Mouse (Mus musculus) gastrocnemius, adult 2 months (tissue): ENCODE results near the gene Armc12. TPM values are rescaled to one million over a fixed set of nuclear protein-coding genes. Genes with fewer than 3 reads are reported as not detected.
A peak's percentile ranks its signal among the peaks of the same experiment; 100 is the strongest.

Experiments used
- DNase-seq: peaks from one replicate; pipeline ENCODE4 v3.0.0; 2022
- H3K27ac ChIP-seq: fragments of 200-600 bp; 2 replicates; pipeline ENCODE4 v1.8.1; 2022; ENCODE audit warnings: mild to moderate bottlenecking
- H3K4me3 ChIP-seq: fragments of 200-600 bp; 2 replicates; pipeline ENCODE4 v1.8.1; 2022; ENCODE audit warnings: mild to moderate bottlenecking, moderate library complexity
- CTCF ChIP-seq: fragments of 200-600 bp; IDR thresholded peaks from 2 replicates; pipeline ENCODE4 v1.8.1; 2022; ENCODE audit warnings: antibody characterized with exemption, mild to moderate bottlenecking, moderate library complexity
- intact Hi-C: fragments of 180-260 bp; cut with DNase I; formaldehyde crosslinking; loops from one replicate; pipeline ENCODE4 v1.15.1; 2025
- microRNA-seq: library from miRNA; unstranded; fragments of <30 nt; microRNA quantifications from one replicate; pipeline ENCODE4 v1.2.0, GENCODE M21; 2021
- total RNA-seq, 2 experiments: library from RNA; stranded (reverse); gene quantifications; 2 replicates each; pipeline ENCODE4 v1.2.3; 2021

Armc12 gene
- total RNA-seq, 2 experiments from 2014 or later = not detected

DNA sequence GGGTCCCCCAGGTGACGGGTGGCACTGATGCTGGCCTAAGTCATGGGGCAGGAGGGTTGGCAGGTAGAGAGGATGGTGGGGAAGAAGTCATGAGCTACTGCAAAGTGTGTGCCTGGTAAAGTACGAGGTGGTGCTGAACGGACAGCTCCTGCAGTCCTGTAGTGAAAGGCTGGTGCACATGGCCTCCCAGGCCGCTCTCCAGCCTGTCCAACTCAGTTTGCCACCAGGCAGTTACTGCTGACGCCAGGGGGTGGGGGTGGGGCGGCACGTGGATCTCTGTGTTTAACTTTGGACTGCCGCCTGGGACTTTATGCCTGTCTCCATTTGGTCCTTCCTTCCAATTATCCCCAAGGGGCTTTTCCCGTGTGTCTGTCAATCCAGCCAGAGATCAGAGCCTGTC is 49.8 kb downstream of the Armc12 start:
- no peak overlapping the region for H3K27ac ChIP-seq
- intact Hi-C loops = no loop called here
- TF ChIP-seq CTCF = no peak
- DNase-seq = peak; percentile 63
- no peak overlapping the region for H3K4me3 ChIP-seq

GRCm38 (mm10) chr17:28581056-28581455 is 50.5 kb downstream of the Armc12 start:
- DNase-seq = no peak
- intact Hi-C loops = no loop called here
- Histone ChIP-seq H3K27ac (no peak overlapping the region), H3K4me3 (no peak overlapping the region)
- TF ChIP-seq CTCF = no peak

- DNase-seq = no peak
- no peak for TF ChIP-seq CTCF
- H3K27ac ChIP-seq = no peak overlapping the region
- no peak overlapping the region for H3K4me3 ChIP-seq
- intact Hi-C loops = no loop called here
Measured at GRCm38 (mm10) chr17:28586509-28586908, 55.9 kb downstream of the Armc12 start.

- intact Hi-C loops = no loop called here
- H3K27ac ChIP-seq = no peak overlapping the region
- no peak for TF ChIP-seq CTCF
- no peak overlapping the region for H3K4me3 ChIP-seq
- no peak for DNase-seq
Measured at GRCm38 (mm10) chr17:28588591-28588990, 58.0 kb downstream of the Armc12 start.

Small RNA genes within 50 kb of the gene (microRNA-seq; reads per million reads assigned to microRNA genes)
- gene Gm25195 (not detected), gene Mir6969 (not detected)

Other genes with a start within 250 kb of the Armc12 start
- gene Fance, start 217.3 kb upstream of the Armc12 start, total RNA-seq = 10 to 100 TPM in 1 of 2 experiments, 1 to 10 TPM in 1; 9.4 to 11.2 TPM
- 100 to 1,000 TPM; 382 to 410 TPM for gene Rpl10a, start 202.3 kb upstream of the Armc12 start, total RNA-seq
- 1 to 10 TPM; 6.9 to 7.4 TPM for gene Tead3, start 180.0 kb upstream of the Armc12 start, total RNA-seq
- gene Tulp1, start 165.6 kb upstream of the Armc12 start, total RNA-seq = not detected
- gene Fkbp5, start 13.3 kb upstream of the Armc12 start, total RNA-seq = 100 to 1,000 TPM; 106 to 153 TPM
- gene Clpsl2, start 18.6 kb downstream of the Armc12 start, total RNA-seq = not detected
- not detected for gene Clps, start 30.0 kb downstream of the Armc12 start, total RNA-seq
- not detected for gene Lhfpl5, start 44.8 kb downstream of the Armc12 start, total RNA-seq
- gene Srpk1, start 91.9 kb downstream of the Armc12 start, total RNA-seq = 10 to 100 TPM; 28.0 to 39.7 TPM
- gene Slc26a8, start 159.4 kb downstream of the Armc12 start, total RNA-seq = under 1 TPM; 0.38 to 0.50 TPM
- gene Mapk14, start 160.5 kb downstream of the Armc12 start, total RNA-seq = 10 to 100 TPM; 87.8 to 99.6 TPM
- under 1 TPM; 0.39 to 0.71 TPM for gene AC170998.1, start 195.3 kb downstream of the Armc12 start, total RNA-seq
- under 1 TPM in 1 of 2 experiments, not detected in 1; 0.13 TPM for gene Mapk13, start 238.5 kb downstream of the Armc12 start, total RNA-seq